Mouse (Mus musculus) mesoderm, embryonic 11.5 days (tissue): Measurements from ENCODE around the gene Lin52.

Source experiments
- DNase-seq: peaks from one replicate; pipeline ENCODE4 v3.0.0-alpha.2; 2012; ENCODE audit warnings: low read depth, low spot score

The Lin52 gene

GRCm38 (mm10) chr12:84468701-84469100, 17.5 kb downstream of the Lin52 start:
- DNase-seq, result peak; percentile 56

DNA sequence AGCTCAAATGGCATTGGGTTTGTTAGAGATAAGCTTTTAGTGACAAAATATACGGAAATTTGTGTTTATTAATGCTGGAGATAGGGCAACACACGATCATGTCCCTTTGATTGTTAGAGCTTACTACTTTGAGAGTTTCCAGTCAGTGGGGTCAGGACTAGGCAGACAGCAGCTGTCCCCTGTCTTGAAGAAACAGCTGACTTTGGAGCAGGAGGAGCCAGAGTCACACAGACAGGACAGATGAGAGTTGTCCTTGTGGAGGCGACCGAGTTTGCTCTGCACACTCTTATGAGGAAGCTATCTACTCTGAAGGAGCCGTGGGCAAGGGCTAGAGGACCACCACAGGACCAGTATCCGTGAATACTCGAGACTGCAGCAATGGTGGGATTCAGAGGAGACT, 27.7 kb downstream of the Lin52 start:
- DNase-seq, result no peak

GRCm38 (mm10) chr12:84481251-84481650, 30.0 kb downstream of the Lin52 start:
- no peak for DNase-seq

- DNase-seq, result no peak
Observed at GRCm38 (mm10) chr12:84482778-84483585, 31.8 kb downstream of the Lin52 start.

DNA sequence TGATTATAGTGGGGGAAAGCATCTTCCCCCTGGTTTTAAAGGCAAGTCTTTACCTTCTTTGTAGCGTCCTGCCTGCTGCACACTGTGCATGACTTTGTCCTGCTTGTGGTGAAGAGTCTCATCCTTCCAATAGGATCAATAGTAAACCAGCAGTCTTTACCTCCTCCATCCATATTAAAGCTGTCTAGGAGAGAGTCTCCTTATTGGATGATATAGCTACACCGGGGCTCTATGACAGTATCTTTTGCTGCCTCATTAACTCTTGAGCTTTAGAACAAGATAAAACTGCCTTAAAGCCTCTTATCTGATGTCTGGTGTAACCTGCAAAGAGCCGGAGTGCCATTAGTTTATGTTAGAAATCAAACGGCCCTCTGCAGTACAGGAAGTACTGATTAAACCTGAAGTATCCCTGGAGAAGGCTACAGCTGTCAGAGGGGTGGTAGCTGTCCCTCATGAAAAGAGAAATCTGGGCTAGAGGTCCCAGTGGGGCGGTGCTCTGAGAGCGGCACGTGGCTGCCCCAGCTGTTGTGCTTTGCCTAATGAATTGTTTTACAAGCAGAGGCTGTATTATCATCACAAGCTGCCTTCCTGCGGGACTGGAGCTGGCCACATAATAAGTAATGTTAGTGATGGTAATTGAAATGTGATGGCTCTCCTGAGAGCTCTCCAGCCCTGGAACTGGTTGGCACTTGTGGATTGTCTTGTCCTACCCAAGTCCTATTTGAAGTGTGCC, 36.3 kb downstream of the Lin52 start:
- peak; percentile 70 for DNase-seq

DNA sequence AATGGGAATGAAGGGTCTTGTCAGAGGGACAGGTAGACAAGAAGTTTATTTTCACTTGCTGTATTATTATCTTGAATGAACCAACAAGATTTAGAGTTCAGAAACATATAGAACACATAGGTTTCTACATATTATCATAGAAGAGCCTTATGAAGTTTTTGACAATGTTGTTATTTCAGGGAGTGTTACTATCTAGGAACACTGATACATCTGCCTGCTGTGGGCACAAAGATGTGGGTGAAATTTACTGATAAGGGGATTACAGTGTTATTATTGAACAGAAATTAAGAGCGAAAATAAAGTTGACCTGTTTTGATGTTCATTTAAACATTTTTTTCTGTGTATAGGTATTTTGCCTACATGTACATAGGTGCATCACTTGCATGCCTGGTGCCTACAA, 45.6 kb downstream of the Lin52 start:
- DNase-seq, result no peak

GRCm38 (mm10) chr12:84500528-84501263, 49.5 kb downstream of the Lin52 start:
- DNase-seq, result peak; percentile 37

DNA sequence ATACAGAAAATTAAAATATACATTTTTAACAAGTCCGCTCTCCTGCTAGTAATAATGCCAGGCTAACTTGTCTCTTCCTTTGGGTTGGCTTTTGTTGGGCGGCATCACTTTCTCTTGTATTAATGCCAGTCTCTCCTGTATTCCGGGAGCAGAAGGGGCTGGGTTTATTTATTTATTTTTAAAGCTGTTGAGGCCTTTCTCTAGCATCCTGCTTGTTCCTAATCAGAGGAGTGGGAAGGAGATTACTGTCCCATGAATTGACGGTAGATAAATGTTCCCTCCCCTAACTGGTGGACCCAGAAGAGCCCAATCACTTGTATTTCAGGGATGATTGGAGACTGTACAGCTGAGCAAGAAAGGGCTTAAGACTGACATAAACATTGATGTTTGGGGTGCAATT, 50.1 kb downstream of the Lin52 start:
- DNase-seq, result no peak

- no peak for DNase-seq
Observed at GRCm38 (mm10) chr12:84506856-84507255, 55.6 kb downstream of the Lin52 start.

DNA sequence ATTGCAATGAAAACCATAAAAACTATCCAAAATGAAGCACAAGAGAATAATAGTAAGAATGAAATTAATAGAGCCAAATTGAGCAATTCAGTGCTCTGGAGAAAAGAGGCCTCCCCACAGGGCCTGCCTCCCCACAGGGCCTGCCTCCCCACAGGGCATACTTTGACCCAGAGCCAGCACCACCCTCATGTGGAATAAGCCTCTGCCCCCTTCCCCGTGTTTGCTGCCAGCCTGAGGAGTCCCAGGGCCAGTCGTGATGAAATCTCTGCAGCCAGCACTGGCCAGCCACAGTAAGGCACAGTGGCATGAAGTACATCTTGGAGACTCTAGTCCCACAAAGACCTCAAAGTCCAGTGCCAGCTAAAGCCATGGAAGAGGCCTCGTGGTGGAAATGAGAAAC, 60.8 kb downstream of the Lin52 start:
- no peak for DNase-seq

GRCm38 (mm10) chr12:84515486-84515885, 64.3 kb downstream of the Lin52 start:
- DNase-seq, result no peak

- DNase-seq, result no peak
Observed at GRCm38 (mm10) chr12:84516642-84517041, 65.4 kb downstream of the Lin52 start.

DNA sequence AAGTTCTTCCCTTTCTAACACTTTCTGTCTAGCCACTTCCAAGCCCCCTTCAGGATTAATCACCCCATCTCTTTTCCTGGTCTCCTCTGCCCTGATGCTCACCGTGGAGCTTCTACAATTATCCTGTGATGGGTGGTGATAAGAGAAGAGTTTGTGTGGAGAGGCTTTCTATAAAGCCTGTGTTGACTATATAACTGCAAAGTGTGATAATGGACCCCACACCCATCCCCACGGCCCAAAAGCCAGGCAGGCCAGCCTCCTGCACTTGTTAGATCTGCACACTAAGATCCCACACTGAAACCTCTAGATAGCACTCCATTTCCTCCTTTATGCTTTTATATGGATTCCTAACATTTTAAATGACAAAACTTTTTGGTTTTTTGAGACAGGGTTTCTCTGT, 66.8 kb downstream of the Lin52 start:
- DNase-seq, result no peak

DNA sequence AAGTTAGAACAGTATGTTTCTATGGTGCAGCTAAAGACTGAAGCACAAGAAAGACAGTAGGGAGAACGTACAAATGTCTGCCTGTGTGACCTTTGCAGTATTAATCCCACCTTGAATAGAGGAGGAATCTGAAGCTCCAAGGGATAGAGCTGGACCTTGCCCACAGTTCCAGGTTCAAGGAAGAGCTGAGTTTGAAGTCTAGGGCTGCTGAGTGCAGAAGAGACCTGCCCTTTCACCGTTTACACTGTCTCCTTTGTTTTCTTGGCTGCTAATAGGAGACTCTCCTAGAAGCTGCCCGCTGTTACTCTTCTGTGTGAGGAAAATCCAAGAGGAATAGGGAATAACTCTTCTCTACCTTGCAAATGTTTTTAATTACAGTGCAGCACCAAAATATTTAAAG, 72.5 kb downstream of the Lin52 start:
- DNase-seq, result no peak

DNA sequence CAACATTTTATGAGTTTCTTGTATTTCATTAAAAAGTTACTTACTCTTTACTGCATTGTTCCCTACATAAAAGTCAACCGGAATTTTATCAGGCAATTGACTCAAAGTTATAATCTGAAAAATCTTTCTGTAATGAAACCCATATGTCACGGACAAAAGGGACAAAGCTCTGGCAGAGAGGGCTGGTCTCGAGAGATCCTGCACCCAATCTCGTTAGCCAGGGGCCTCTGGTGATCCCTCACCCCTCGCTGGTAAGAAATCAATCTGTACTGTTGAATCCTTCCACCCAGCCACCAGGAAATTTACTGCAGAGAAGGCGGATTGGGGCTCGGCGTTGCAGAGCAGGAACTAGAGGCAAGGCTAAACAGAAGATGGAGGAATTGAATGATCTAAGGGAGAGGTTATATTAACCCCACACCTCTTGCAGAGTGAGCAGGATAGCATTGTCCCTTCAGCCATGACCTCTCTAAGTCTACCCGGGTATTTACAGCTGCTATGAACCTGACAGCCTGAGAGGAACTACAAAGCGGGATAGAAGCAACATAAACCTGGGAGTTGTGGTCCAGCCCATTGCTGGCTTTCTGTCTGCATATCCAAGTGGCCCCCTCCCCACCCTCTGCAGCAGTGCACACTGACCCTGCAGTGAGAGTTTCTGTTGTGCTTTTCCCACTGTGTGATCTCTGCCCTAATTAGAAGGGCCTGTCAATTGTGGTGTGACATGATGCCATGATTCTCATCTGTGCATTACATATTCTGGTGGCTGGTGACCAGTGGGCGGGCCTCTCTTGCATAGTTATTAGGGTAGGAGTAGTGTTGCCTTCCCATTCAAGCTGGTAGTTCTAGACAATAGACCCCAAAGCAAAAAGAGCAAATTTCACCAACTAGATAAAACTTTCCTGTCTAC, 73.2 kb downstream of the Lin52 start:
- DNase-seq, result peak; percentile 37

- no peak for DNase-seq
Observed at GRCm38 (mm10) chr12:84525422-84525821, 74.2 kb downstream of the Lin52 start.

GRCm38 (mm10) chr12:84530426-84530825, 79.2 kb downstream of the Lin52 start:
- no peak for DNase-seq

DNA sequence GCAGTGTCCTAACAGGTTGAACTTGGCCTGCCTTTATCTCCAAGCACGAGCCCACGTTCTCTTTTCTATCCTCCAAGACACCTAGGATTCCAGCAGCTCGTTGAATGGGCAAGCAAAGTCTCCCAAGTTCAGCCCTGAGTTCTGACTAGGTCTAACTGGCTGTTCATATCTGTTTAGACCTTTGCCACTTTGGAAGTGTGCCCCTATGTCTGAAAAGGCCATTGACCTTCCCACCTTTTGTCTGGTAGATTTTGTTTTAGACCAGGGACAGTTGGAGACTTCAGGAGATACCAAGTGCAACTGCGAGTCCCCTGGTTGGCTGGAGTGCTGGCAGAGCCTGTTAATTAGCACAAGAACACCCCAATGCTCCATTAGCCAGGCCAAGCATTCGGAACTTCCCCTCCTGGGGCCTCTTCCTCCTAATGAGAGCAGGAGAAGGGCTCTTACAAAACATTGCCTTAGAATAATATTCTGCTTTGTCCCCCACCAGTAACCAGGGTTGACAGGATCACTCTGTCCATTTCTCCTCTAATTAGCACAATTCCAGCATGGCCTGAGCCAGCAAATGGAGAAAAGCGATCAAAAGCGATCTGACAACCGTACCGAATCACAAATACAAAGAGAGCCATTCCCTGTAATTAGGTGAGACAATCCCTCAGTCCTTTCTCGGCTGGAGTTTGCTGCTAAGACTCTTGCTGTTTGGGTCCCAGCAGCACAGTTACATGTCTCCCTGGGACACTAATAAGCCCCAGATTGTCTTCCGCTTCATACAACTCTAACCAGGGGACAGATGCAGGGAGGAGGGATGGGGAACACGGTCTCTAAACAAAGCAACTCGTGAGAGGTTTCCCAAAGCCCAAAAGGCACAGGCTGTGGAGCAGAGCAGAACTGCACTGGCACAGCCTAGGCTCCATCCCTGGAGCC, 80.9 kb downstream of the Lin52 start:
- DNase-seq, result no peak

- DNase-seq, result no peak
Observed at GRCm38 (mm10) chr12:84532830-84533199, 81.6 kb downstream of the Lin52 start.
